9 mouse cellular contexts compared by ENCODE assay signal in genomic region chr11:114822727-114823126, GRCm38 (mm10). TPM values are rescaled to one million over a fixed set of nuclear protein-coding genes. Genes with fewer than 3 reads are reported as not detected.
A peak's percentile ranks its signal among the peaks of the same experiment; 100 is the strongest.
DNase-seq lines count a peak whose midpoint lies in the region; ATAC-seq and TF ChIP-seq lines count a peak whose summit lies in the region.
"Had no signal": no experiment of that assay in that cellular context is flagged by ENCODE, and none has a peak within 500 bp of the region (broad histone marks: within the 10 kb centered on the region; RNA-seq: fewer than 3 reads in every experiment).

No protein-coding gene starts in this region.

- no peak overlapping the region for H3K9ac ChIP-seq in hindbrain, postnatal 0 days (replicated peaks; ENCODE audit: low read length)
- H3K9ac ChIP-seq in midbrain, embryonic 14.5 days (replicated peaks; ENCODE audit: low read length) = no peak overlapping the region
- H3K9ac ChIP-seq in intestine, postnatal 0 days (ENCODE audit: low read depth, low read length) = no peak overlapping the region

- peak overlapping the region; percentile 32; the same call in 1 of the 2 replicates for H3K27ac ChIP-seq in hindbrain, postnatal 0 days
- no peak overlapping the region; the same call in 1 of the 2 replicates for H3K27ac ChIP-seq in midbrain, embryonic 14.5 days (replicated peaks; ENCODE audit: low read depth, low read length)
- H3K27ac ChIP-seq in intestine, postnatal 0 days (ENCODE audit: low read depth, low read length) = no peak overlapping the region

- H3K4me1 ChIP-seq in hindbrain, postnatal 0 days (ENCODE audit: insufficient read depth, low read length) = peaks cover 8% of the 10 kb centered on the region
- peaks cover 8% of the 10 kb centered on the region; the same call in 1 of the 2 replicates for H3K4me1 ChIP-seq in midbrain, embryonic 14.5 days (ENCODE audit: control insufficient read depth, insufficient read depth, low read length)
- H3K4me1 ChIP-seq in intestine, postnatal 0 days (replicated peaks; ENCODE audit: control insufficient read depth, insufficient read depth, low read length) = no peaks in the 10 kb centered on the region

- DNase-seq in ovary, postnatal 14 days (ENCODE audit: low spot score) = peak; percentile 21
- DNase-seq in ovary, postnatal 36 days (ENCODE audit: low spot score) = no peak
- peak; percentile 89 to 92 for DNase-seq in frontal cortex, adult 2 months (ENCODE audit: extremely low spot score in 1 of 2, low spot score in 1 of 2)
- DNase-seq in hindbrain, postnatal 0 days (ENCODE audit: low spot score) = peak; percentile 77
- DNase-seq in left cerebral cortex, adult 8-10 months (ENCODE audit: low spot score in 2 of 2) = peak; percentile 54 to 93
- DNase-seq in midbrain, embryonic 14.5 days = peak; percentile 65
- no peak for DNase-seq in thymus, postnatal 36 days

- no peaks in the 10 kb centered on the region for H3K27me3 ChIP-seq in hindbrain, postnatal 0 days (ENCODE audit: insufficient read depth, low read length)
- no peaks in the 10 kb centered on the region for H3K27me3 ChIP-seq in midbrain, embryonic 14.5 days (ENCODE audit: control insufficient read depth, insufficient read depth, low read length)
- H3K27me3 ChIP-seq in intestine, postnatal 0 days (replicated peaks; ENCODE audit: control insufficient read depth, insufficient read depth, low read length) = no peaks in the 10 kb centered on the region

- no peaks in the 10 kb centered on the region for H3K36me3 ChIP-seq in hindbrain, postnatal 0 days (ENCODE audit: insufficient read depth, low read length)
- H3K36me3 ChIP-seq in midbrain, embryonic 14.5 days (ENCODE audit: control insufficient read depth, insufficient read depth, low read length) = no peaks in the 10 kb centered on the region
- H3K36me3 ChIP-seq in intestine, postnatal 0 days (ENCODE audit: control insufficient read depth, insufficient read depth) = no peaks in the 10 kb centered on the region

- H3K4me3 ChIP-seq in hindbrain, postnatal 0 days (ENCODE audit: low read length) = no peak overlapping the region
- H3K4me3 ChIP-seq in midbrain, embryonic 14.5 days (replicated peaks; ENCODE audit: low read depth, low read length) = no peak overlapping the region
- no peak overlapping the region for H3K4me3 ChIP-seq in intestine, postnatal 0 days (ENCODE audit: low read depth, low read length)

- ATAC-seq in hindbrain, postnatal 0 days = peak; percentile 76
- no peak for ATAC-seq in midbrain, embryonic 14.5 days (ENCODE audit: low FRiP score, low TSS enrichment)
- ATAC-seq in intestine, postnatal 0 days = no peak

- TF ChIP-seq CTCF in hindbrain, postnatal 0 days (IDR thresholded peaks at IDR 0.05; ENCODE audit: low read depth) = 0 out of 2 replicates have a peak, but pooled peaks have one; percentile 8
- TF ChIP-seq CTCF in intestine, postnatal 0 days (IDR thresholded peaks at IDR 0.05; ENCODE audit: low read depth) = no peak

- no peaks in the 10 kb centered on the region for H3K9me3 ChIP-seq in hindbrain, postnatal 0 days (ENCODE audit: low read length)
- no peaks in the 10 kb centered on the region for H3K9me3 ChIP-seq in midbrain, embryonic 14.5 days (ENCODE audit: control insufficient read depth, low read length)
- H3K9me3 ChIP-seq in intestine, postnatal 0 days (ENCODE audit: control insufficient read depth) = no peaks in the 10 kb centered on the region

- 19% methylated on average over 12 of the region's 12 CpGs for WGBS in hindbrain, postnatal 0 days
- WGBS in midbrain, embryonic 14.5 days = 58% methylated on average over 12 of the region's 12 CpGs
- 70% methylated on average over 12 of the region's 12 CpGs for WGBS in intestine, postnatal 0 days

- peak overlapping the region; percentile 5; the same call in 1 of the 2 replicates for H3K4me2 ChIP-seq in hindbrain, postnatal 0 days (ENCODE audit: low read depth, low read length)
- no peak overlapping the region for H3K4me2 ChIP-seq in midbrain, embryonic 14.5 days (ENCODE audit: low read length)
- H3K4me2 ChIP-seq in intestine, postnatal 0 days (replicated peaks; ENCODE audit: low read depth) = no peak overlapping the region

RNA-seq across cellular contexts. Expression of gene Gpr142, which starts 24.0 kb away (rescaled TPM):
- 0.08 TPM in 1 of 2 replicates, not detected in the other for polyA plus RNA-seq in frontal cortex, adult 2 months (2012; rRNA removed)
- total RNA-seq in hindbrain, postnatal 0 days (2014; rRNA removed) = 0.58 TPM in 1 of 2 replicates, not detected in the other
- polyA plus RNA-seq in hindbrain, postnatal 0 days (2015; fragmentation: Nextera tagmentation; extraction: Ambion mirVana) = not detected in 2 replicates
- total RNA-seq in left cerebral cortex, adult 8-10 months (2022) = not detected
- not detected in 2 replicates for polyA plus RNA-seq in midbrain, embryonic 14.5 days (2014; fragmentation: Nextera tagmentation; extraction: Ambion mirVana)
- not detected in 2 replicates for polyA plus RNA-seq in intestine, postnatal 0 days (2015; fragmentation: Nextera tagmentation; extraction: Ambion mirVana)
- polyA plus RNA-seq: intestine, embryonic 14.5 days had no signal

RNA-seq across cellular contexts. Expression of gene Btbd17, which starts 27.0 kb away (rescaled TPM):
- polyA plus RNA-seq in frontal cortex, adult 2 months (2012; rRNA removed) = 55.1 and 55.7 TPM in 2 replicates
- total RNA-seq in hindbrain, postnatal 0 days (2014; rRNA removed) = 84.6 and 94.0 TPM in 2 replicates
- 30.4 and 31.1 TPM in 2 replicates for polyA plus RNA-seq in hindbrain, postnatal 0 days (2015; fragmentation: Nextera tagmentation; extraction: Ambion mirVana)
- 10 to 100 TPM; 21.5 to 28.4 (median 23.1) TPM for total RNA-seq in left cerebral cortex, adult 8-10 months (2022)
- polyA plus RNA-seq in midbrain, embryonic 14.5 days (2014; fragmentation: Nextera tagmentation; extraction: Ambion mirVana) = 18.6 and 21.6 TPM in 2 replicates
- polyA plus RNA-seq in intestine, postnatal 0 days (2015; fragmentation: Nextera tagmentation; extraction: Ambion mirVana) = 0.14 and 0.20 TPM in 2 replicates

RNA-seq across cellular contexts. Expression of gene Gprc5c, which starts 28.2 kb away (rescaled TPM):
- 3.5 and 4.7 TPM in 2 replicates for polyA plus RNA-seq in frontal cortex, adult 2 months (2012; rRNA removed)
- total RNA-seq in hindbrain, postnatal 0 days (2014; rRNA removed) = 12.8 and 14.1 TPM in 2 replicates
- polyA plus RNA-seq in hindbrain, postnatal 0 days (2015; fragmentation: Nextera tagmentation; extraction: Ambion mirVana) = 7.5 and 7.8 TPM in 2 replicates
- 1 to 10 TPM; 4.6 to 5.6 (median 5.4) TPM for total RNA-seq in left cerebral cortex, adult 8-10 months (2022)
- 2.1 and 7.0 TPM in 2 replicates for polyA plus RNA-seq in midbrain, embryonic 14.5 days (2014; fragmentation: Nextera tagmentation; extraction: Ambion mirVana)
- 2.3 and 2.8 TPM in 2 replicates for polyA plus RNA-seq in intestine, postnatal 0 days (2015; fragmentation: Nextera tagmentation; extraction: Ambion mirVana)

RNA-seq across cellular contexts. Expression of gene Kif19a, which starts 57.5 kb away (rescaled TPM):
- 5.0 and 5.8 TPM in 2 replicates for polyA plus RNA-seq in frontal cortex, adult 2 months (2012; rRNA removed)
- 7.4 and 13.5 TPM in 2 replicates for total RNA-seq in hindbrain, postnatal 0 days (2014; rRNA removed)
- 0.99 and 1.6 TPM in 2 replicates for polyA plus RNA-seq in hindbrain, postnatal 0 days (2015; fragmentation: Nextera tagmentation; extraction: Ambion mirVana)
- total RNA-seq in left cerebral cortex, adult 8-10 months (2022) = 1 to 10 TPM; 2.4 to 3.4 (median 3.1) TPM
- 0.88 and 0.96 TPM in 2 replicates for polyA plus RNA-seq in midbrain, embryonic 14.5 days (2014; fragmentation: Nextera tagmentation; extraction: Ambion mirVana)
- 0.21 and 0.67 TPM in 2 replicates for polyA plus RNA-seq in intestine, postnatal 0 days (2015; fragmentation: Nextera tagmentation; extraction: Ambion mirVana)

Comparison
In these comparisons a context has a peak if more than half of its experiments do, and no peak if none do; other contexts are left out.
1. DNase-seq: peak in ovary, postnatal 14 days (single experiment), frontal cortex, adult 2 months (2 of 2), hindbrain, postnatal 0 days (single experiment), left cerebral cortex, adult 8-10 months (2 of 2) and midbrain, embryonic 14.5 days (single experiment); none in ovary, postnatal 36 days (single experiment) and thymus, postnatal 36 days (0 of 2).
2. RNA of gene Btbd17, which starts 27.0 kb away (polyA plus RNA-seq): 55.1 to 55.7 TPM in frontal cortex, adult 2 months, 30.4 to 31.1 TPM in hindbrain, postnatal 0 days and 18.6 to 21.6 TPM in midbrain, embryonic 14.5 days; 0.14 to 0.20 TPM in intestine, postnatal 0 days; every median in the first group is over 10 times any median in the second.